Mouse (Mus musculus): ENCODE results near the gene Prmt3. TPM values are rescaled to one million over a fixed set of nuclear protein-coding genes. Genes with fewer than 3 reads are reported as not detected.

Prmt3 gene
- polyA plus RNA-seq, 1 experiment from 2014 or later: 62.8 TPM

- H3K9ac ChIP-seq (replicated peaks; ENCODE audit: low read length): no peak overlapping the region
- no peak overlapping the region for H3K4me2 ChIP-seq (replicated peaks; ENCODE audit: low read depth, low read length)
- H3K27ac ChIP-seq (ENCODE audit: low read length): no peak overlapping the region
- no peak overlapping the region for H3K4me3 ChIP-seq (ENCODE audit: low read length)
- no peaks in the 10 kb centered on the region for H3K4me1 ChIP-seq (ENCODE audit: insufficient read depth, low read length)
- ATAC-seq (ENCODE audit: low FRiP score, low TSS enrichment): no peak
- no peaks in the 10 kb centered on the region for H3K9me3 ChIP-seq (ENCODE audit: low read length)
- no peaks in the 10 kb centered on the region for H3K36me3 ChIP-seq (ENCODE audit: insufficient read depth, low read length)
- H3K27me3 ChIP-seq (ENCODE audit: insufficient read depth, low read length): no peaks in the 10 kb centered on the region
- 67% methylated on average over 6 of the region's 6 CpGs for WGBS
Measured at GRCm38 (mm10) chr7:49895296-49895695, 117.2 kb downstream of the Prmt3 start.

DNA sequence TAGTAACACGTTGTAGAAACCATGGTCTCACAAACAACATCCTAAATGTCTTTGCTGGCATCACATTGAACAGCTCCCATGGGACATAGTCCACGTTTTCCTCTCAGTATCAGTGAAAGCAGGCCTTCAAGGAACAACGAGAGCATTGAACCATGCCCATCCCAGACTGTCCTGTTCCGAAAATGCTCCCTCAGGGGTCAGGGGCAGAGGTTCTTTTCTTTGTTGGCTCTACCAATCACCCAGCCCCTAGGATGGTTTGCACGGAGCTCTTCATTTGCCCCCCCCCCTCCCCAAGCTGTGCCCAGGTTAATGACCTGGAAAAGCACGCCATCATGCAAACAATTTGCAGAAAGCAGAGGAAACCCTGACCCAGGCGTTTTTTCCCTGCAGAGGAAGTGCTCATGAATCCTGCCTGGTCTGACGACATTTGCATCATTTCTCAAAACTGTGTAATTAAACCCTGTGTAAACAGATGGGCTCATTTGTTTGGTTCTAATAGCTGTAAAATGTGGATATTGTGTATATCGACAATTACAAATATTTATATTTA, 123.9 kb downstream of the Prmt3 start:
- Histone ChIP-seq H3K4me2 (replicated peaks; ENCODE audit: low read depth, low read length) (no peak overlapping the region), H3K9me3 (ENCODE audit: low read length) (no peaks in the 10 kb centered on the region), H3K27ac (ENCODE audit: low read length) (no peak overlapping the region), H3K4me1 (ENCODE audit: insufficient read depth, low read length) (peaks cover 6% of the 10 kb centered on the region; the same call in 1 of the 2 replicates), H3K36me3 (ENCODE audit: insufficient read depth, low read length) (no peaks in the 10 kb centered on the region), H3K4me3 (ENCODE audit: low read length) (no peak overlapping the region), H3K9ac (replicated peaks; ENCODE audit: low read length) (no peak overlapping the region), H3K27me3 (ENCODE audit: insufficient read depth, low read length) (peaks cover 26% of the 10 kb centered on the region)
- ATAC-seq (ENCODE audit: low FRiP score, low TSS enrichment): peak; percentile 71; the same call in 1 of the 2 replicates
- 13% methylated on average over 9 of the region's 9 CpGs for WGBS

DNA sequence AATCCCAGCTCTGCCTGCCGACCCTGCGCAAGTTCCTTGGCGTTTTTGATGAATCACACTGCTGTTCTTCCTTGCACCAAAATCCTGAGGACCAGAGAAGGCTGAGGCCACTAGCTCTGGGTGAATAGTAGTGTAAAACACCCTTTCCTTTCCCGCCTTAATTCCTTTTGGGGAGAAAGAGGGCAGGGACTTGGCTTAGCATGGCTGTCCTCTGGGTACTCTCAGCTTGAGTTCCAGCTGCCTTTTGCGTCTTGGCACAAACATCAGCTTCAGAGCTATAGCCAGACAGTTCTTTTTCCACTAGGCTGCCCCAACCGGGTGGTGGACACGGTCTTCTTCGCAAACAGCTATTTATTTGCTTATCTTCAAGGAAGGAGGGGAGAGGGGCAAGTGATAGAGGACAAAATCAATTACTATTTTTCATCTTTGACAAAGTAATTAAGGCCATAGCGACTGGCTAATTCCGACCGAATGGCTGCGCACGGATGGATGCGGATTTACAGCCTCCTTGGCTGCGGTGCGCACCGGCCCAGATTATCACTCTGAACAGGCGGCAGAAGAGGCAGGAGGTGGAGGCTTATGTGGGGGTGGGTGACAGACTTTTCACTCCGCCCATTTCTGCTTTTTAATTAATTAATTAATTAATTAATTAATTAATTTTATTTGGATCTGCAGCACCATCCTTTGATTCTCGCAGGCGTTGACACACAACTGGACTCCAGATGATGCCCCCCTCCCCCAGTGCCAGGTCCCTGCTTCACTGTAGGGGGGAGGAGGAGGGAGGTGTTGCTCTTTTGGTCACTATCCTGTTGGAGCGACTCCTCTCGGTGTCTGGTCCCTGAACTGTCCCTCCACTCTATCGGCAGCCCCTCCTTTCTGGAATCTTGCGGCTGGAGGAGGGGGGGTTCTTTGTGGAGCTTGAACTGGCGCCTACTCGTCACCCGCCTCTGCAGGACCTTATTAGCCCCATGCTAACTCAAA, 129.3 kb downstream of the Prmt3 start:
- no peak overlapping the region for H3K9ac ChIP-seq (replicated peaks; ENCODE audit: low read length)
- no peaks in the 10 kb centered on the region for H3K4me1 ChIP-seq (ENCODE audit: insufficient read depth, low read length)
- WGBS: 1% methylated on average over 28 of the region's 28 CpGs
- H3K4me3 ChIP-seq (ENCODE audit: low read length): peak overlapping the region; percentile 18; the same call in 1 of the 2 replicates
- no peaks in the 10 kb centered on the region for H3K36me3 ChIP-seq (ENCODE audit: insufficient read depth, low read length)
- no peak overlapping the region for H3K27ac ChIP-seq (ENCODE audit: low read length)
- H3K9me3 ChIP-seq (ENCODE audit: low read length): no peaks in the 10 kb centered on the region
- H3K4me2 ChIP-seq (replicated peaks; ENCODE audit: low read depth, low read length): peak overlapping the region; percentile 4; the same call in 1 of the 2 replicates
- ATAC-seq (ENCODE audit: low FRiP score, low TSS enrichment): peak; percentile 49
- H3K27me3 ChIP-seq (ENCODE audit: insufficient read depth, low read length): peaks cover 80% of the 10 kb centered on the region

Other genes starting within 250 kb of the Prmt3 start
- gene Dbx1, start 141.5 kb upstream of the Prmt3 start, polyA plus RNA-seq (2015; fragmentation: Nextera tagmentation; extraction: Ambion mirVana): not detected in 2 replicates
- 9.4 and 11.2 TPM in 2 replicates for gene Htatip2, start 19.2 kb upstream of the Prmt3 start, polyA plus RNA-seq (2015; fragmentation: Nextera tagmentation; extraction: Ambion mirVana)
- 0.05 TPM in 1 of 2 replicates, not detected in the other for gene Slc6a5, start 131.8 kb downstream of the Prmt3 start, polyA plus RNA-seq (2015; fragmentation: Nextera tagmentation; extraction: Ambion mirVana)
- gene Nell1, start 196.5 kb downstream of the Prmt3 start, polyA plus RNA-seq (2015; fragmentation: Nextera tagmentation; extraction: Ambion mirVana): 10.9 and 12.1 TPM in 2 replicates

Data from kidney, embryonic 16.5 days (tissue).